10 mouse cellular contexts compared by ENCODE assay signal in the genomic region with DNA sequence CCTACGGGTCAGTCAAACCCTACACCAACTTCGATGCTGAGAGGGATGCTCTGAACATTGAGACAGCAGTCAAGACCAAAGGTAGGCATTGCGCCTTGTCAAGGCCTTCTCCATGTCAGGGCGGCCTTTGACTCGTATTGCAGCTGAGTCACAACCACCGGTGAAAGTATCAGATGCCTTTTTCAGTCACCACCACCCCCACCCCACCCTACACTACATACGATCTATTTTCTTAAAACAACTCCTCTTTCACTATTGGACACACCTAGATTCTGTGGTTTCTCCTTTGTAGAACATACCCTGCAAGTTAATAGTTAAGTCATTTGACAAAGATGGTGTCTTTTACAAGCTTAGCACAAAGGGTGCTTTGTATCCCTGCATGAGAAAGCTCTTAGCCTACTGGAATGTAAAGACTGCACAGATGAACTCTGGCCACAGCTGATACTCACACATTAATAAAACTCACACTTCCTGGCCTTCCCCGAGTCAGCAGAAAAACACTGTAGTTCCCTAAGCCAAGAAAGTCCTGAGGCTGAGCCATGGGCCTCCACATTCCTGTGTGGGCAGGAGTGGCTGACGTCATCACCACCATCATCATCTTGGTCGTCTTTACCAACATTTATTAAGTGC. TPM values are rescaled to one million over a fixed set of nuclear protein-coding genes. Genes with fewer than 3 reads are reported as not detected.
DNase-seq lines count a peak whose midpoint lies in the region; ATAC-seq and TF ChIP-seq lines count a peak whose summit lies in the region.
"Had no signal": no experiment of that assay in that cellular context is flagged by ENCODE, and none has a peak within 500 bp of the region (broad histone marks: within the 10 kb centered on the region; RNA-seq: fewer than 3 reads in every experiment).

No protein-coding gene starts in this region.

- peak; percentile 36 for DNase-seq in adrenal gland, adult 2 months
- DNase-seq in adrenal gland, postnatal 36 days, result no peak
- DNase-seq in kidney, postnatal 0 days (ENCODE audit: low spot score), result peak; percentile 75
- DNase-seq in kidney, adult 11 months, result no peak
- peak; percentile 91 for DNase-seq in fibroblast of lung, adult 2 months (ENCODE audit: low read depth)
- DNase-seq in mesoderm, embryonic 11.5 days (ENCODE audit: low read depth, low spot score), result peak; percentile 61
- DNase-seq in thymus, postnatal 25 days, result no peak

- H3K27me3 ChIP-seq in kidney, postnatal 0 days (ENCODE audit: insufficient read depth, low read length), result no peaks in the 10 kb centered on the region
- H3K27me3 ChIP-seq in midbrain, embryonic 15.5 days (replicated peaks), result no peaks in the 10 kb centered on the region
- H3K27me3 ChIP-seq: forebrain, embryonic 13.5 days; midbrain, embryonic 12.5 days had no signal

- no peaks in the 10 kb centered on the region for H3K9me3 ChIP-seq in kidney, postnatal 0 days (replicated peaks; ENCODE audit: low read length)
- no peaks in the 10 kb centered on the region for H3K9me3 ChIP-seq in midbrain, embryonic 15.5 days
- H3K9me3 ChIP-seq: forebrain, embryonic 13.5 days; midbrain, embryonic 12.5 days had no signal

- H3K9ac ChIP-seq in kidney, postnatal 0 days (ENCODE audit: low read depth, low read length), result no peak overlapping the region
- no peak overlapping the region for H3K9ac ChIP-seq in midbrain, embryonic 15.5 days
- H3K9ac ChIP-seq: forebrain, embryonic 13.5 days; midbrain, embryonic 12.5 days had no signal

- H3K4me1 ChIP-seq in kidney, postnatal 0 days (replicated peaks; ENCODE audit: insufficient read depth, low read length), result peaks cover 41% of the 10 kb centered on the region
- peaks cover 24% of the 10 kb centered on the region for H3K4me1 ChIP-seq in midbrain, embryonic 15.5 days

- H3K4me3 ChIP-seq in kidney, postnatal 0 days (replicated peaks; ENCODE audit: low read depth, low read length), result no peak overlapping the region
- no peak overlapping the region for H3K4me3 ChIP-seq in midbrain, embryonic 15.5 days
- H3K4me3 ChIP-seq: forebrain, embryonic 13.5 days; midbrain, embryonic 12.5 days had no signal

- peaks cover 9% of the 10 kb centered on the region; the same call in 1 of the 2 replicates for H3K36me3 ChIP-seq in kidney, postnatal 0 days (ENCODE audit: insufficient read depth, low read length)
- H3K36me3 ChIP-seq in midbrain, embryonic 15.5 days (replicated peaks), result no peaks in the 10 kb centered on the region
- H3K36me3 ChIP-seq: midbrain, embryonic 12.5 days had no signal

- H3K27ac ChIP-seq in kidney, postnatal 0 days, result peak overlapping the region; percentile 20
- no peak overlapping the region for H3K27ac ChIP-seq in midbrain, embryonic 15.5 days
- H3K27ac ChIP-seq: forebrain, embryonic 13.5 days; midbrain, embryonic 12.5 days had no signal

- no peak for TF ChIP-seq CTCF in kidney, postnatal 0 days (IDR thresholded peaks at IDR 0.05; ENCODE audit: low read depth)

- no peak overlapping the region for H3K4me2 ChIP-seq in kidney, postnatal 0 days (ENCODE audit: low read length)
- no peak overlapping the region for H3K4me2 ChIP-seq in midbrain, embryonic 15.5 days
- H3K4me2 ChIP-seq: forebrain, embryonic 13.5 days; midbrain, embryonic 12.5 days had no signal

- ATAC-seq in kidney, postnatal 0 days (replicated peaks; ENCODE audit: low FRiP score, low read depth), result peak; percentile 26; the same call in 1 of the 2 replicates
- no peak for ATAC-seq in midbrain, embryonic 15.5 days (replicated peaks)
- ATAC-seq: forebrain, embryonic 13.5 days had no signal

- WGBS in kidney, postnatal 0 days, result 45% methylated on average over 10 of the region's 10 CpGs
- 71% methylated on average over 10 of the region's 10 CpGs for WGBS in midbrain, embryonic 15.5 days

RNA-seq across cellular contexts. Expression of gene Anxa2, which starts 14.0 kb away (rescaled TPM):
- total RNA-seq in adrenal gland, adult 2 months (2021), result 100 to 1,000 TPM; 349 to 528 TPM
- polyA plus RNA-seq in adrenal gland, adult 2 months (2012; rRNA removed), result 194 and 230 TPM in 2 replicates
- 100 to 1,000 TPM; 396 to 515 TPM for total RNA-seq in adrenal gland, postnatal 36 days (2021)
- 442 and 483 TPM in 2 replicates for polyA plus RNA-seq in kidney, postnatal 0 days (2015; fragmentation: Nextera tagmentation; extraction: Ambion mirVana)
- 123 and 142 TPM in 2 replicates for polyA plus RNA-seq in midbrain, embryonic 15.5 days (2015; fragmentation: Nextera tagmentation; extraction: Ambion mirVana)

Comparison
In these comparisons a context has a peak if more than half of its experiments do, and no peak if none do; other contexts are left out.
1. DNase-seq: peak in adrenal gland, adult 2 months (single experiment), kidney, postnatal 0 days (single experiment), fibroblast of lung, adult 2 months (single experiment) and mesoderm, embryonic 11.5 days (single experiment); none in adrenal gland, postnatal 36 days (0 of 2), kidney, adult 11 months (single experiment) and thymus, postnatal 25 days (single experiment).